ENCODE assay signal across 14 mouse cellular contexts in genomic region chr12:75286166-75286565, GRCm38 (mm10). TPM values are rescaled to one million over a fixed set of nuclear protein-coding genes. Genes with fewer than 3 reads are reported as not detected.
DNase-seq lines count a peak whose midpoint lies in the region; ATAC-seq and TF ChIP-seq lines count a peak whose summit lies in the region.
"Had no signal": no experiment of that assay in that cellular context is flagged by ENCODE, and none has a peak within 500 bp of the region (broad histone marks: within the 10 kb centered on the region; RNA-seq: fewer than 3 reads in every experiment).

No protein-coding gene starts in this region.

- no peaks in the 10 kb centered on the region for H3K27me3 ChIP-seq in kidney, adult 2 months (replicated peaks; ENCODE audit: control insufficient read depth, insufficient read depth, low read length)
- no peaks in the 10 kb centered on the region for H3K27me3 ChIP-seq in heart, postnatal 0 days (ENCODE audit: control insufficient read depth, insufficient read depth, low read length)
- H3K27me3 ChIP-seq in limb, embryonic 15.5 days, result no peaks in the 10 kb centered on the region
- H3K27me3 ChIP-seq: forebrain, embryonic 12.5 days had no signal

- no peak overlapping the region for H3K27ac ChIP-seq in kidney, adult 2 months (ENCODE audit: insufficient read depth, low read depth, low read length)
- peak overlapping the region; percentile 3; the same call in 1 of the 2 replicates for H3K27ac ChIP-seq in heart, postnatal 0 days (ENCODE audit: low read depth)
- H3K27ac ChIP-seq in limb, embryonic 15.5 days, result peak overlapping the region; percentile 73
- H3K27ac ChIP-seq: forebrain, embryonic 12.5 days had no signal

- no peaks in the 10 kb centered on the region for H3K4me1 ChIP-seq in kidney, adult 2 months (ENCODE audit: control insufficient read depth, insufficient read depth, low read length)
- H3K4me1 ChIP-seq in heart, postnatal 0 days (ENCODE audit: control insufficient read depth, insufficient read depth), result peaks cover 14% of the 10 kb centered on the region
- H3K4me1 ChIP-seq in limb, embryonic 15.5 days, result peaks cover 17% of the 10 kb centered on the region; the same call in 1 of the 2 replicates
- H3K4me1 ChIP-seq: forebrain, embryonic 12.5 days had no signal

- no peak for ATAC-seq in heart, postnatal 0 days (ENCODE audit: insufficient read depth, low read depth)
- ATAC-seq in limb, embryonic 15.5 days (ENCODE audit: insufficient number of reproducible peaks, low FRiP score, low TSS enrichment, low read depth), result 0 out of 2 replicates have a peak, but pooled peaks have one; percentile 61

- no peak overlapping the region for H3K4me2 ChIP-seq in heart, postnatal 0 days (ENCODE audit: low read depth, low read length)
- no peak overlapping the region for H3K4me2 ChIP-seq in limb, embryonic 15.5 days
- H3K4me2 ChIP-seq: forebrain, embryonic 12.5 days; midbrain, embryonic 11.5 days had no signal

- no peaks in the 10 kb centered on the region for H3K36me3 ChIP-seq in kidney, adult 2 months (ENCODE audit: control insufficient read depth, insufficient read depth, low read length)
- no peaks in the 10 kb centered on the region for H3K36me3 ChIP-seq in heart, postnatal 0 days (replicated peaks; ENCODE audit: control insufficient read depth, insufficient read depth, low read length)
- H3K36me3 ChIP-seq in limb, embryonic 15.5 days, result no peaks in the 10 kb centered on the region
- H3K36me3 ChIP-seq: forebrain, embryonic 12.5 days had no signal

- TF ChIP-seq CTCF in kidney, adult 2 months (conservative IDR thresholded peaks at IDR 0.05; ENCODE audit: insufficient read depth, insufficient read length, low read depth, low read length), result no peak
- TF ChIP-seq CTCF in heart, postnatal 0 days (IDR thresholded peaks at IDR 0.05; ENCODE audit: low read depth), result no peak

- H3K9ac ChIP-seq in heart, postnatal 0 days (replicated peaks; ENCODE audit: low read depth, low read length), result no peak overlapping the region
- H3K9ac ChIP-seq in limb, embryonic 15.5 days, result no peak overlapping the region
- H3K9ac ChIP-seq: forebrain, embryonic 12.5 days had no signal

- peak; percentile 12 for DNase-seq in kidney, postnatal 10 days
- DNase-seq in kidney, adult 2 months, result no peak
- DNase-seq in gastrocnemius, adult 8-10 months (ENCODE audit: low spot score in 2 of 2), result peak; percentile 52 to 60
- DNase-seq in heart, postnatal 0 days (ENCODE audit: low spot score), result no peak
- no peak for DNase-seq in adipocyte (ENCODE audit: low spot score)
- DNase-seq in cerebellum, postnatal 14 days, result no peak
- DNase-seq: cerebellum, adult 11-12 months; left cerebral cortex, postnatal 4 days; lung, postnatal 10 days; thymus, postnatal 14 days had no signal

- TF ChIP-seq POLR2A in kidney, adult 2 months (IDR thresholded peaks at IDR 0.05; ENCODE audit: low read depth, low read length), result no peak

- no peaks in the 10 kb centered on the region for H3K9me3 ChIP-seq in heart, postnatal 0 days (replicated peaks; ENCODE audit: control insufficient read depth, low read length)
- no peaks in the 10 kb centered on the region for H3K9me3 ChIP-seq in limb, embryonic 15.5 days
- H3K9me3 ChIP-seq: forebrain, embryonic 12.5 days had no signal

- WGBS in kidney, adult 2 months, result 51% methylated on average over 3 of the region's 3 CpGs
- 48% methylated on average over 3 of the region's 3 CpGs for whole genome bisulfite sequencing in heart, postnatal 0 days
- 42% methylated on average over 3 of the region's 3 CpGs for WGBS in limb, embryonic 15.5 days

- H3K4me3 ChIP-seq in kidney, adult 2 months (ENCODE audit: insufficient read depth, low read depth, low read length), result no peak overlapping the region
- no peak overlapping the region for H3K4me3 ChIP-seq in heart, postnatal 0 days (ENCODE audit: low read depth, low read length)
- H3K4me3 ChIP-seq in limb, embryonic 15.5 days, result no peak overlapping the region
- H3K4me3 ChIP-seq: forebrain, embryonic 12.5 days had no signal

- no peak for TF ChIP-seq EP300 in heart, postnatal 0 days (IDR thresholded peaks at IDR 0.05; ENCODE audit: low read depth)

RNA-seq across cellular contexts. Expression of gene Rhoj, which starts 22.0 kb away (rescaled TPM):
- polyA plus RNA-seq in kidney, adult 2 months (2012; rRNA removed), result 19.5 and 21.7 TPM in 2 replicates
- total RNA-seq in gastrocnemius, adult 8-10 months (2022), result 10 to 100 TPM in 2 of 4 experiments, 1 to 10 TPM in 2; 6.4 to 10.8 (median 9.9) TPM
- 107 and 146 TPM in 2 replicates for total RNA-seq in heart, postnatal 0 days (2014; rRNA removed; ENCODE audit: low replicate concordance)
- polyA plus RNA-seq in heart, postnatal 0 days (2015; fragmentation: Nextera tagmentation; extraction: Ambion mirVana), result 42.9 TPM in 2 replicates
- 107 and 108 TPM in 2 replicates for polyA plus RNA-seq in limb, embryonic 15.5 days (2015; fragmentation: Nextera tagmentation; extraction: Ambion mirVana)
- total RNA-seq: MEL had no signal

Comparison
In these comparisons a context has a peak if more than half of its experiments do, and no peak if none do; other contexts are left out.
1. DNase-seq: peak in kidney, postnatal 10 days (single experiment) and gastrocnemius, adult 8-10 months (2 of 2); none in kidney, adult 2 months (single experiment), heart, postnatal 0 days (single experiment), adipocyte (single experiment) and cerebellum, postnatal 14 days (0 of 2).